In the genomic region with DNA sequence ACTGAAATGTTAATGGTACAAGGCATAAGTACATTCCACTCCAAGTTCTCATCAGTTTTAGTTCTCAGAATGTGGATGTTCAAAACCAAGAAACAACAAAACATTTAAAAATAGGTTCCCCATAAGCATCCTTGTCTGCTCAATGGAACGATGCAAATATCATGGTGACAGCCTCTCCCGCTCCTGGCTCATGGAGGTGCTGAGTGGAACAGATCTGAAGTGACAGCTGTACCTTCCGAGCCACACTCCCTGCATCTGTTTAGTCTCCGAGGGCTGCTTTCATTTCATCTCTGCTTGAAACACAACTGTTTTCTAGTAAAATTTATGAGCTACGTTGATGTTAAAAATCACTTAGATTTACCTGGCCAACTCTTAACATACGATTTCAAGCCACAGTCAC, we compare ENCODE assay signal across 13 mouse cellular contexts.
DNase-seq lines count a peak whose midpoint lies in the region; ATAC-seq and TF ChIP-seq lines count a peak whose summit lies in the region.
"Had no signal": no experiment of that assay in that cellular context is flagged by ENCODE, and none has a peak within 500 bp of the region (broad histone marks: within the 10 kb centered on the region; RNA-seq: fewer than 3 reads in every experiment).

No protein-coding gene starts in this region.

- H3K4me1 ChIP-seq in limb, embryonic 14.5 days (ENCODE audit: control insufficient read depth, insufficient read depth, low read length): no peaks in the 10 kb centered on the region
- H3K4me1 ChIP-seq: liver, embryonic 12.5 days; megakaryocyte, embryonic 14.5 days had no signal

- no peak for DNase-seq in frontal cortex, postnatal 14 days (ENCODE audit: low spot score in 2 of 2)
- DNase-seq in left cerebral cortex, postnatal 4 days: peak; percentile 67
- DNase-seq in left cerebral cortex, postnatal 14 days (ENCODE audit: low spot score in 2 of 2): no peak
- DNase-seq in limb, embryonic 14.5 days (ENCODE audit: low spot score): no peak
- DNase-seq in adrenal gland, postnatal 4 days (ENCODE audit: low spot score in 2 of 2): no peak
- DNase-seq in adrenal gland, adult (ENCODE audit: inconsistent age in 2 of 2, low spot score in 1 of 2): no peak
- DNase-seq in thymus, postnatal 14 days: no peak
- DNase-seq: gastrocnemius, postnatal 36 days; kidney, postnatal 25 days had no signal

- ATAC-seq in frontal cortex, adult (ENCODE audit: low TSS enrichment): peak; percentile 63; the same call in 1 of the 2 replicates
- no peak for ATAC-seq in limb, embryonic 14.5 days (ENCODE audit: low FRiP score, low read depth)
- ATAC-seq: liver, embryonic 12.5 days had no signal

- WGBS in limb, embryonic 14.5 days: 41% methylated on average over 6 of the region's 6 CpGs

- H3K4me2 ChIP-seq in limb, embryonic 14.5 days (replicated peaks; ENCODE audit: low read depth, low read length, severe bottlenecking): no peak overlapping the region; the same call in 1 of the 2 replicates
- H3K4me2 ChIP-seq: liver, embryonic 12.5 days had no signal

- H3K27me3 ChIP-seq in limb, embryonic 14.5 days (ENCODE audit: control insufficient read depth, insufficient read depth, low read length): no peaks in the 10 kb centered on the region
- H3K27me3 ChIP-seq: liver, embryonic 12.5 days; megakaryocyte, embryonic 14.5 days had no signal

- H3K27ac ChIP-seq in limb, embryonic 14.5 days (replicated peaks; ENCODE audit: low read depth, low read length): no peak overlapping the region
- H3K27ac ChIP-seq: liver, embryonic 12.5 days; stomach, postnatal 0 days had no signal

- no peak overlapping the region for H3K9ac ChIP-seq in limb, embryonic 14.5 days (ENCODE audit: low read depth, low read length, severe bottlenecking)
- H3K9ac ChIP-seq: liver, embryonic 12.5 days had no signal

- intact Hi-C loops in left cerebral cortex, postnatal 4 days (cut with DNase I): no loop called here
- intact Hi-C loops in left cerebral cortex, postnatal 14 days (cut with DNase I): no loop called here

- H3K36me3 ChIP-seq in limb, embryonic 14.5 days (ENCODE audit: control insufficient read depth, insufficient read depth, low read length): no peaks in the 10 kb centered on the region
- H3K36me3 ChIP-seq: liver, embryonic 12.5 days had no signal

- H3K9me3 ChIP-seq in limb, embryonic 14.5 days (ENCODE audit: control insufficient read depth, low read length): no peaks in the 10 kb centered on the region
- H3K9me3 ChIP-seq: liver, embryonic 12.5 days; megakaryocyte, embryonic 14.5 days had no signal

- 0 out of 2 replicates have a peak overlapping the region, but pooled peaks have one; percentile 1 for H3K4me3 ChIP-seq in limb, embryonic 14.5 days (replicated peaks; ENCODE audit: low read length)
- H3K4me3 ChIP-seq: liver, embryonic 12.5 days; megakaryocyte, embryonic 14.5 days had no signal

- TF ChIP-seq POLR2A in limb, embryonic 14.5 days (IDR thresholded peaks at IDR 0.05; ENCODE audit: borderline replicate concordance, extremely low read depth, insufficient read depth, insufficient read length): no peak
